Mouse (Mus musculus) adrenal gland (tissue): ENCODE results near the gene Mpnd.

ENCODE experiments used
- intact Hi-C: fragments of 180-260 bp; cut with DNase I; formaldehyde crosslinking; loops from one replicate; pipeline ENCODE4 v1.15.1; 2025
- long read RNA-seq, 2 experiments: library from polyadenylated mRNA; unstranded; transcript quantifications; one replicate each; pipeline ENCODE4 v2.0.0; 2020; ENCODE audit warnings: borderline replicate concordance in 1 of 2; ENCODE audit not compliant: insufficient replicate concordance in 1 of 2

Mpnd gene
- long read RNA-seq, experiment 1, transcript Mpnd-204 (13 exons, 1,701 nt), result major isoform, 89 of 109 reads
- long read RNA-seq, experiment 1, partial matches to known transcripts, result 19 of 109 reads
- long read RNA-seq, experiment 1, other reads (novel, unspliced or antisense), result 1 of 109 reads
- long read RNA-seq, experiment 2, transcript Mpnd-204 (13 exons, 1,701 nt), result major isoform, 142 of 175 reads
- long read RNA-seq, experiment 2, partial matches to known transcripts, result 26 of 175 reads
- long read RNA-seq, experiment 2, other reads (novel, unspliced or antisense), result 7 of 175 reads

- intact Hi-C loops, result no loop called here
Measured at GRCm38 (mm10) chr17:56005415-56006061, at the start of gene Mpnd, which contains the start of gene Stap2. Gene Mpnd (plus strand): TSS chr17:56005711. Gene Stap2 (minus strand): TSS chr17:56005584.

GRCm38 (mm10) chr17:55956129-55956528 lies 49.4 kb upstream of the Mpnd start:
- intact Hi-C loops, result loop anchor here (5.0 to 10.0 kb wide), 2 partner anchors 56 to 251 kb away; no protein-coding TSS in a partner anchor

GRCm38 (mm10) chr17:55956591-55956990 lies 48.9 kb upstream of the Mpnd start:
- intact Hi-C loops, result loop anchor here (5.0 to 10.0 kb wide), 2 partner anchors 56 to 252 kb away; no protein-coding TSS in a partner anchor

- intact Hi-C loops, result loop anchor here (5.0 to 10.0 kb wide), 2 partner anchors 55 to 252 kb away; no protein-coding TSS in a partner anchor
Measured at GRCm38 (mm10) chr17:55957168-55957567, 48.3 kb upstream of the Mpnd start.

- intact Hi-C loops, result loop anchor here (5.0 to 10.0 kb wide), 2 partner anchors 54 to 253 kb away; no protein-coding TSS in a partner anchor
Measured at GRCm38 (mm10) chr17:55957726-55958583, 47.6 kb upstream of the Mpnd start.

- intact Hi-C loops, result loop anchor here (5.0 to 10.0 kb wide), 2 partner anchors 54 to 254 kb away; no protein-coding TSS in a partner anchor
Measured at GRCm38 (mm10) chr17:55958584-55958886, 47.0 kb upstream of the Mpnd start.

- intact Hi-C loops, result loop anchor here (5.0 to 10.0 kb wide), 2 partner anchors 53 to 254 kb away; no protein-coding TSS in a partner anchor
Measured at GRCm38 (mm10) chr17:55958918-55959728, 46.4 kb upstream of the Mpnd start, which contains the start of gene Yju2. Gene Yju2 (plus strand): TSS chr17:55959099.

- intact Hi-C loops, result loop anchor here (5.0 to 10.0 kb wide), 2 partner anchors 52 to 255 kb away; no protein-coding TSS in a partner anchor
Measured at GRCm38 (mm10) chr17:55959946-55960740, 45.4 kb upstream of the Mpnd start.

- intact Hi-C loops, result no loop called here
Measured at GRCm38 (mm10) chr17:55960791-55961190, 44.7 kb upstream of the Mpnd start.

GRCm38 (mm10) chr17:55961631-55962030 lies 43.9 kb upstream of the Mpnd start:
- intact Hi-C loops, result no loop called here

GRCm38 (mm10) chr17:55963171-55963570 lies 42.3 kb upstream of the Mpnd start:
- intact Hi-C loops, result no loop called here

GRCm38 (mm10) chr17:55964496-55964895 lies 41.0 kb upstream of the Mpnd start:
- intact Hi-C loops, result no loop called here

- intact Hi-C loops, result no loop called here
Measured at GRCm38 (mm10) chr17:55964996-55965395, 40.5 kb upstream of the Mpnd start.

GRCm38 (mm10) chr17:55967186-55967585 lies 38.3 kb upstream of the Mpnd start:
- intact Hi-C loops, result no loop called here

GRCm38 (mm10) chr17:55968210-55968609 lies 37.3 kb upstream of the Mpnd start:
- intact Hi-C loops, result no loop called here

- intact Hi-C loops, result no loop called here
Measured at GRCm38 (mm10) chr17:55969560-55969959, 36.0 kb upstream of the Mpnd start.

- intact Hi-C loops, result no loop called here
Measured at GRCm38 (mm10) chr17:55969966-55970891, 35.3 kb upstream of the Mpnd start, which contains the start of gene Shd. Gene Shd (plus strand): TSS chr17:55970467.

- intact Hi-C loops, result no loop called here
Measured at GRCm38 (mm10) chr17:55971453-55971852, 34.1 kb upstream of the Mpnd start.
